Mouse (Mus musculus) lung, adult 2 months (tissue): ENCODE results near the gene Armh3.
A peak's percentile ranks its signal among the peaks of the same experiment; 100 is the strongest.

Experiments used
- CTCF ChIP-seq: fragments of 200-500 bp; IDR thresholded peaks from 2 replicates; pipeline ENCODE4 v1.5.1; 2011; ENCODE audit warnings: mild to moderate bottlenecking, low read length, control low read depth; ENCODE audit not compliant: insufficient read depth
- POLR2A ChIP-seq: fragments of 200-500 bp; IDR thresholded peaks from 2 replicates; pipeline ENCODE4 v1.6.1; 2011; ENCODE audit warnings: low read depth, mild to moderate bottlenecking, control low read depth, low read length, borderline replicate concordance; ENCODE audit errors: extremely low read depth

GRCm38 (mm10) chr19:45783181-45783932 lies 214.9 kb downstream of the Armh3 start, which contains the start of gene Mgea5:
- no peak for TF ChIP-seq CTCF
- TF ChIP-seq POLR2A: peak; percentile 95
